Mouse (Mus musculus) kidney, adult 18-20 months (tissue): ENCODE results near the gene Strbp.
A peak's percentile ranks its signal among the peaks of the same experiment; 100 is the strongest.
"Not testable (repeated sequence)": the region's sequence is repeated elsewhere in the genome, so short reads cannot be mapped to it uniquely, and the experiment has no call there.

Experiments used
- DNase-seq: peaks from one replicate; pipeline ENCODE4 v3.0.0; 2021

Gene Strbp

DNA sequence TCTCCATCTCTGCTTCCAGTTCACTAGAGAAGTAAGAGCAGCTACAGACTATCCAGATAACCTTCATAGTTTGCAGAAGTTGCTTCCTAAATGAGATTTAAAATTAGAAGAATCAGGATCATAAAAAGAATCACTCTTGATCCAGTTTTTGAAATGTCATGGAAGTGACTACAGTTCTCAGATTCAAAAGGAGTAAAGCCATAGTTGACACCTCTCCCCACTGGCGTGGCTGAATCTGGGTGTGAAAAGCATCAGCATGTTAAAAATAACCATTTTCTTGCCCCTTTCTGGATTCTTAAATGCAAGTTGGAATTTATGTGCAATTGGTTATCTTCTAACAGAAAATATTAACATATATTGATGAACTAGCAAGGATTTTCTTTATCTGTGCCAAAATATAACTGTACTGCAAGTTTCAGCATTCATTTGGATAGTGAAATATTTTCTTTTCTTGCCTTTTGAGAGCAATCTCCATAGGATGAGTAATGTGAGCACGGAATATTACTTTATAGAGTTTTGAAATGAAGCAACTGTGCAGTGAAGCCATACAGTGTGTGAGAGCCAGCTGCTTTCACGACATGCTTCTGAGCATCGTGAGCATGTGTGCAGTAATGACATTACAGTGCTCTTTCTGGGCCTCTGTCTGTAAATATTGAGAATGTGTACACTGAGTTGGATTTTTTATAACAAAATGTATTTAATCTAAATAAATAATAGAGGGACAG, 184.9 kb downstream of the Strbp start:
- DNase-seq, result no peak

DNA sequence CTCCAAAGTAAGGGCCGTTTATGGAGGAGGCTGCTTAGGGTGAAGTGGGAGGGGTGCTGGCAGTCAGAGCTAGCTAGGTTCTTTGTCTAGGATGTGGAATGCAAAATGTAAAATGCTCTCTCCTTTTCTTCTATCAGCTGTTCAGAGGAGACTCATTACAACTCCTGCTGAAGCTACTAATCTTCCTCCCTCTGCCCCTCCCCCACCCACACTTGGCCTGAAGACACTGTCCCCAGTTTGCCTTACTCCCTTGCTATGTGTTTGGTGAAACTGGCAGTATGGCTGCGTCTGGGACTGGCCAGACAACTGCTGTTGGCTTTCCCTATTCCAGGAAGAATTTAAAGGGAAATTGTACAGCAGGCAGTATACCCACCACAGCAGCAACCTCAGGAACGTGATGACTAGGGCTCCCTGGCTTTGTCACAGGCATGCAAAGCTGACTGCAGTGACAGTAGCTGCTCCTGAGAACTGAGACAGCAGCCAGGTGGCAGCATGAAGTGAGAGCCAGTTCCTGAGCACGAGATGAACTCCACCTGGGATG, 186.7 kb downstream of the Strbp start:
- DNase-seq, result no peak

DNA sequence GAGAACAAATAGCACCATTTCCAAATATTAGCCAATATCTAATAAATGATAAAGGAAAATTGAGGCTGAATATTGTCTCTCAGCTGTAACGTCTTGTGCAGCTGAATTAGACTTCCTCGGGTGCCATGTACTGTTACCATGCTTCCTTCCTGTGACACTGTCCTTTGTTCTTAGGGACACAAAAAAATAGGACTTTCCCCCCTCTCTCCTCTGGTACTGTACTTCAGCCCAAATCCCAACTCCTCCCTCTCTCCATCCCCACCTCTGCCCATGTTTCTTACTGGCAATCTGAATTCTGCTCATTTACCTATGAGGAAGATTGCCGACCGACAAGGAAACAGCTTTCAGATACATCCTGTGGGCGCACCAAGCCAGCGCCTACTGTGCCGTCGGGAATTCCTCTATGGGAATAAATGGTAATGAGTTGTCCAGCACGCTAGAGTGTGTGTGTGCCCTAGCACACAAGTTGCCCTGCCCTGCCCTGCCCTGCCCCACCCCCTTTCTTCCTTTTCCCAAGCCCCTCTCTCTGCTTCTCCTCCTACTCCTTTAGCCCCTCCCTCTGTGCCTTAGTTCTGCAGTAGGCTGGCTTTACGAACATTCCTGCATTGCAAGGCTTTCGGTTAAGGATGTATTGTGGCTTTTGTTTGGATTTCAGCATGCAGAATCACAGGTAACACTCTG, 187.5 kb downstream of the Strbp start, which contains the start of gene Gpr21:
TSS of gene Gpr21 (plus strand) at position 303 of the 681 bp plus-strand sequence.
- DNase-seq, result no peak

GRCm38 (mm10) chr2:37511134-37511901, 192.3 kb downstream of the Strbp start:
- no peak for DNase-seq

- DNase-seq, result not testable (repeated sequence)
Observed at GRCm38 (mm10) chr2:37505856-37506255, 197.8 kb downstream of the Strbp start.

GRCm38 (mm10) chr2:37497321-37497720, 206.3 kb downstream of the Strbp start:
- no peak for DNase-seq

DNA sequence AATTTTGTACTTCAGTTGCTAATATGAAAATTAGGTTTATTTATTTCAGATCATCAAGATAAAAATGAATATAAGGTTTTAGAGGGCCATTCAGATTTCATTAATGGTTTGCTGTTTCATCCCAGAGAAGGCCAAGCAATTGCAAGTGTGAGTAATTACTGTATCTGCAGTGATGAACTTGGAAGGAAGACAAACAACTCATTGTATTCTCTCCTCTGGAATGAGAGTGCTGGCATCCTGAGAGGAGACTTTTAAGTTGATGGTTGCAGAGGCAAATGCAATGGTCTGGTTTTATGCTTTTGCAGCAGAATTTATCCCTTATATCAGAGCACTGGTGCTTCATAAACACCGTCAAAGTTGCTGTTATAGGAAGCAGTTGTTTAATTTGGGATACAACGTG, 214.7 kb downstream of the Strbp start:
- DNase-seq, result no peak

DNA sequence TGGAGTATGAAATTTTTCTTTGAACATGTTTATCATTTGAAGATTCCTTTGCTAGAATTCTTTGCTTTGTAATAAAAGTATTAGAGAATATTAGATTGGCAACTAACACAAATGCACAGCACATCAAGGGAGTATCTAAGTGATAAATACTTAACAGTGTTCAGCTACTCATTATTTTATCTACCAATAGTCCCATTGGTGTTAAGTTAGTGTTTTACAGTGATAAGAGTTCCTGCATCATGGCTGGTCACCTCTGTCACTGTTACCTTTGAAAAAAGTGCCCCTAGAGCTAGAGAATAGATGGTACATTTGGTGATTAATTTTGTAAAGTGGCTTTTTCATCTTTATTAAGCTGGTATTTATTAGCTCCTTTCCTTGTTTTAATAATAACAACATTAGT, 217.3 kb downstream of the Strbp start:
- no peak for DNase-seq

DNA sequence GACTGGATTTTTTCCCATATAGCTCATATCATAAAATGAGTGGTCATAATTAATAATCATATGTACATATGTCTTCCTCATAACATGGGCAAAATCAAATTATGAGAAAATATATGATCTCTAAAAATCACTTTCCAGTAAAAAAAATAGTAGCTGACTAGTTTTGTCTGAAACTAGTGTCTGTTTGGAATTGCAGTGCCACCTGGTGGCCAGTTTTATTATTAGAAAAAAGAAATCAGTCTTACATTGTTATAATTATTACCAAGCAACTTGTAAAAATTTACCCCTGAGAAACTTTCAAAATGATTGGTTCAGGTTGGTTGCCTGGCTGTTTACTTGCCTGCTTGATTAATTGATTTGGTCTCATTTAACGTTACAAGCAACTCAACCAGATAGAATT, 218.3 kb downstream of the Strbp start:
- no peak for DNase-seq

DNA sequence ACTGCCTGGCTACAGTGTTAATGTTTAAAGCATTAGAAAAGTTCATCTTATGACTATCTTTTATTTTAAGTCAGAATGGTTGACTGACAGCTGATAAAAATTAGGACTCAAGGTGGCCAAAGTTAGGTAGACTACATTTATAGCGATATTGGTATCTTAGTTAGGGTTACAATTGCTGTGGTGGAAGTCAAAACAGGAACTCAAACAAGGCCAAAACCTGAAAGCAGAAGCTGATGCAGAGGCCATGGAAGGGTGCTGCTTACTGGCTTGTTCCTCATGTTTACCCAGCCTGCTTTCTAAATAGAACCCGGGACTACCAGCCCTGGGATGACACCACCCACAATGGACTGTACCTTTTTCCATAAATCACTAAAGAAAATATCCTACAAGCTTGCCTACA, 219.5 kb downstream of the Strbp start:
- no peak for DNase-seq

DNA sequence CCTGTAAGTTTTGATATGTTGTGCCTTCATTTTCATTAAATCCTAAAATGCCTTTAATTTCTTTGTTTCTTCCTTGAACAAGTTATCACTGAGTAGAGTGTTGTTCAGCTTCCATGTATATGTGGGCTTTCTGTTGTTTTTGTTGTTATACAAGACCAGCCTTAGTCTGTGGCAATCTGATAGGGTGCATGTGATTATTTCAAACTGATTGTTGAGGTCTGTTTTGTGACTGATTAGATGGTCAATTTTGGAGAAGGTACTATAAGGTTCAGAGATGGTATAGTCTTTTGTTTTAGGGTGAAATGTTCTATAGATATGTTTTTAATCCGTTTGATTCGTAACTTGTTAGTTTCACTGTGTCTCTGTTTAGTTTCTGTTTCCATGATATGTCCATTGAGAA, 223.6 kb downstream of the Strbp start:
- no peak for DNase-seq

DNA sequence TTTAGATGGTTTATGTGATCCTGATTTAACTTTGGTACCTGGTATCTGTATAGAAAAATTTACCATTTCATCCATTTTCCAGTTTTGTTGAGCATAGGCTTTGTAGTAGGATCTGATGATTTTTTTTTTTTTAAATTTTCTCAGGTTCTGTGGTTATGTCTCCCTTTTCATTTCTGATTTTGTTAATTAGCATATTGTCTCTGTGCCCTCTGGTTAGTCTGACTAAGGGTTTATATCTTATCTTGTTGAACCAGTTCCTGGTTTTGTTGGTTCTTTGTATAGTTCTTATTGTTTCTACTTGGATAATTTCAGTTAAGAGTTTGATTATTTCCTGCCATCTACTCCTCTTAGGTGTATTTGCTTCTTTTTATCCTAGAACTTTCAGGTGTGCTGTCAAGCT, 224.1 kb downstream of the Strbp start:
- no peak for DNase-seq

DNA sequence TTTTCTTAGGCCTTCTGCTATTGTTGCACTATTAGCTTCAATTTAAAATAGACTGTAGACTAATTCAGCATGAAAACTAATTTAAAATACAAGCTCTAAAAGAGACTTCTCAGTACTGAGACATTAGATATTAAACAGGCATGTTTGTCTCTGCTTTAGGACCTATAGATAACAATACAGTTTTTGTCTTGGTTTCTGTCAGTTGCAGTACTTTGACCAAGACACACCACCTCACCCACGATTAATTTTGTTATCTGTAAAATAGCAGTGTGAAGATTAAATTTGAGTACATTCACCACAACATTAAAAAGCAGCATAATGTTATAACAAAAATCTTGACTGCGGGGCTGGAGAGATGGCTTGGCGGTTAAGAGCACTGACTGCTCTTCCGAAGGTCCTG, 237.4 kb downstream of the Strbp start:
- no peak for DNase-seq

DNA sequence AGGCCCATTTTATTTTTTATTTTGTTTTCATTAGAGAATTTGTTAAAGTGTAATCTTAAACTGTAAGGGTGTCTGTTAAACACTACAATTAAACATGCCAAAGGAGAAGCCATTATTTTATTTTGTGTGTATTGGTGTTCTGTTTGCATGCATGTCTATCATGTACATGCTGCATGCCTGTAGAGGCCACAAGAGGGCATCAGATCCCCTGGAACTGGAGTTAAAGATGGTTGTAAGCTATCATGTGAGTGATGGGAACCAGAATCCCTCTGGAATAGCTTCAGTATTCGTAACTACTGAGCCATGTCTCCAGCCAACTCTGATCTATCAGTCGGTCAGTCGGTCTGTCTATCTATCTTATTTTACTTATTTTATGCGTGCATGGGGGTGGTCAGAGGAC, 243.0 kb downstream of the Strbp start:
- DNase-seq, result no peak

DNA sequence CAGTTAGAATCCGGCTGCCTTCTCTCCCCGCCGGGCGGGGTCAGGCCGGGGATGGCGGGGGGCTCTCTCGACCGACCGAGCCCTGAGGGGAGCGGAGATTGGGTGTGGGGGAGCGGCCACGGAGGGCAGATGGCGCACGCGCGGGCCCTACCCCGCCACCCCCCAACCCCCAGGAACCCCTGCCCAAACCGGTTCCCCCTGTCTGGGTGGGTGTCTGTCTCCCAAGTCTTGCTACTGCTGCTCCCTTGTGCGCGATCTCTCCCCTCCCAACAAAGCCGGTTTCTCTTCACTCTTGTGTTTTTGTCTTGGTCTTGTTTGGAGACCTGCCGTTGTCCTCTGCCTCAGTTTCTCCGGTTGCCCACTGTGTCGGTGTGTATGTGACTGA, 251.3 kb downstream of the Strbp start:
- no peak for DNase-seq

DNA sequence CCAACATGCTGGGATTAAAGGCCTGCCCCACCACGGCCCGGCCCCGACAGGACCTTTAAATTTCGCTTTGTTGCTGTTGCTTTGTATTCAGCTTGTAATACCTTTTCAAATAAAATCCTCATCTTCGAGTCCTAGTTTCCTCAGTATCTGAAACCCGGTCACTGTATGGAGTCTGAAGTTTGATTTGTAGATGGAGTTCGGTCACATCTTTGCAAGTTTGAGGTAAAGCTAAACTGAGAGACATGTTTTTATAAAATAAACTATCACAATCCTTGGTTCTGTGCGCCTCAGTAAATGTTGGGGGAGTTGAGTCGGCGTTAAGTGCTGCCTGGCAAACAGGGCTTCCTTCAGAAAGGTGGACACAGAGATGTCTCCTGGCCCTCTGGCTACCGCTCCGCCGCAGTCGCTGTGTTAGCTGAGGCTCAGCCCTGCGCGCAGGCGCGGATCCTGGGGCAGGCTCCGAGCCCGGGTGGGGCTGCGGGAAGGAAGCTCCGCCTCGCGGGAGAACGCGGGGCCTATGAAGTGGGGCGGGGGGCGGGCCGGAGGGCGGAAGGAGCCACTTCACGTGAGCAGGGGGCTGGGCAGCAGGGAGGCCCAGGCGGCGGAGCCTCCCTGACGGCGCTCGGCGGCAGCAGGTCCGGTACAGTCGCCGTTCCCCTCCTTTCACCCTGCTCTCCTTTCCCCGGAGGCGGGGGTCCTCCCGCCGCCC, 251.8 kb downstream of the Strbp start:
- peak; percentile 91 for DNase-seq

DNA sequence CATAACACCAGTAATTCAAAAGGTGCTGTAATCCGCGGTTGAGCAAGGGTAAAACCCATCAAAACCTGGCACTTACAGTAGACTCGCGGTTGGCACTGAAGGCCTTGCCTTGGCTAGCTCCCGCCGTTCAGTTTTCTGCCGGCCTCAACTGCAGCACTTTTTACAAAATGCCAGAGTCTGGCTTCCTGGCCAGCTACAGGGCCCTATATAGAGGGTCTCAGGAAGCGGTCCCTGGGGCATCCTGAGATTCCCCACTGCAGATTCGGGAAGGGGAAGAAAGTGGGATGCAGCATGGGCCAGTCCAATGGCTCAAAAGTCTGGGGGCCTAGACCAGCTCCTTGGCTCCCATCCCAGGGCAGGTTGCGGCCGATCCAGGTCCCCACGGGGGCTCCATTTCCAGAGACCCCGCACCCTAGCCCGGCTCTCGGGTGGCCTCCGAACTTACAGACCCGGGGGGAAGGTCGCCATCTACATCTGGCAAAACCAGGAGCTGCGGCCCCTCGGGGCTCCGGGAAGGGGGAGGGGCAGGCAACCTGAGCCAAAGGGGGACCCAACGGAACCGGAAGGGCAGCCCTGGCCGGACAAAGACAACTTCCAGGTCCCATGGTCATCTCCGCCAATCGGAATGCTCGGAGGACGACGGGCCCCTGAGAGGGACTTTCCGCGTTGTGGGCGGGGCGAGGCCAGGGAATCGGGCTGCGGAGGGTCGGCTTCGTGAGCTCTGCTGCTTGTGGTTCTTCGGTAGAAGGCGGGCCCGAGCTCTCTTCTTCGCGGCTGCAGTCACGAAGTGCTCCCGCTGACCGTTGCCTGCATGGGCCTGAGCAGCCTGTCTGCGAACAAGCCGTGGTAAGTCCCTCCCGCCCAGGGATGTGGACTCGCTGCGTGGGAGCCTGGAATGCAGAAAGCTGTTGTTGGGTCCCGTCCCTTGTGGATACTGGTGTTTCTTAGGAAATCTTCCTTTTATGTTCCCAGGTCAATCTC, 260.8 kb downstream of the Strbp start, which contains the start of the genes Zbtb26, Zbtb6 and Rabgap1:
TSS of gene Zbtb26 (minus strand) at position 525 of the 981 bp plus-strand sequence.
TSS of gene Zbtb6 (minus strand) at position 561 of the 981 bp plus-strand sequence.
TSS of gene Rabgap1 (plus strand) at position 669 of the 981 bp plus-strand sequence.
- peak; percentile 96 for DNase-seq
